15 mouse cellular contexts compared by ENCODE assay signal in genomic region chr8:57505500-57505899, GRCm38 (mm10). TPM values are rescaled to one million over a fixed set of nuclear protein-coding genes. Genes with fewer than 3 reads are reported as not detected.
DNase-seq lines count a peak whose midpoint lies in the region; ATAC-seq and TF ChIP-seq lines count a peak whose summit lies in the region.
"Not testable (repeated sequence)": the region's sequence is repeated elsewhere in the genome, so short reads cannot be mapped to it uniquely, and the experiment has no call there.
"Had no signal": no experiment of that assay in that cellular context is flagged by ENCODE, and none has a peak within 500 bp of the region (broad histone marks: within the 10 kb centered on the region; RNA-seq: fewer than 3 reads in every experiment).

No protein-coding gene starts in this region.

- peaks cover 26% of the 10 kb centered on the region for H3K36me3 ChIP-seq in ES-Bruce4 (ENCODE audit: control insufficient read depth, insufficient read depth, low read length, poor library complexity, severe bottlenecking)
- H3K36me3 ChIP-seq in heart, postnatal 0 days (replicated peaks; ENCODE audit: control insufficient read depth, insufficient read depth, low read length); liver, embryonic 12.5 days; lung, embryonic 16.5 days (ENCODE audit: control insufficient read depth, insufficient read depth, low read length): not testable (repeated sequence)

- H3K9ac ChIP-seq in ES-Bruce4 (ENCODE audit: low read depth, poor library complexity, severe bottlenecking); heart, postnatal 0 days (replicated peaks; ENCODE audit: low read depth, low read length): not testable (repeated sequence)
- peak overlapping the region; percentile 2; the same call in 1 of the 2 replicates for H3K9ac ChIP-seq in liver, embryonic 12.5 days
- peak overlapping the region; percentile 11; the same call in 1 of the 2 replicates for H3K9ac ChIP-seq in lung, embryonic 16.5 days (ENCODE audit: low read length)

- TF ChIP-seq CTCF in ES-Bruce4 (IDR thresholded peaks at IDR 0.05; ENCODE audit: low read depth, low read length); gastrocnemius, adult 2 months (IDR thresholded peaks at IDR 0.05); heart, postnatal 0 days (IDR thresholded peaks at IDR 0.05; ENCODE audit: low read depth): not testable (repeated sequence)

- not testable (repeated sequence) for ATAC-seq in heart, postnatal 0 days (ENCODE audit: insufficient read depth, low read depth); lung, embryonic 16.5 days (ENCODE audit: low read depth)
- ATAC-seq in liver, embryonic 12.5 days: peak; percentile 48; the same call in 1 of the 2 replicates

- H3K27ac ChIP-seq in ES-Bruce4 (ENCODE audit: insufficient read depth, low read length): peak overlapping the region; percentile 4; the same call in 1 of the 2 replicates
- H3K27ac ChIP-seq in gastrocnemius, adult 2 months: peak overlapping the region; percentile 32; the same call in 1 of the 2 replicates
- H3K27ac ChIP-seq in heart, postnatal 0 days (ENCODE audit: low read depth): peak overlapping the region; percentile 14
- peak overlapping the region; percentile 32; the same call in 1 of the 2 replicates for H3K27ac ChIP-seq in liver, embryonic 12.5 days
- not testable (repeated sequence) for H3K27ac ChIP-seq in lung, embryonic 16.5 days (ENCODE audit: low read length)

- H3K4me2 ChIP-seq in heart, postnatal 0 days (ENCODE audit: low read depth, low read length); lung, embryonic 16.5 days (ENCODE audit: low read depth, low read length): not testable (repeated sequence)
- H3K4me2 ChIP-seq in liver, embryonic 12.5 days: peak overlapping the region; percentile 47

- 70% methylated on average over 1 of the region's 1 CpGs for WGBS in heart, postnatal 0 days
- 56% methylated on average over 1 of the region's 1 CpGs for WGBS in liver, embryonic 12.5 days (ENCODE audit: insufficient replicate concordance)
- WGBS in lung, embryonic 16.5 days: 81% methylated on average over 1 of the region's 1 CpGs

- not testable (repeated sequence) for H3K4me3 ChIP-seq in ES-Bruce4 (ENCODE audit: low read depth, low read length); gastrocnemius, adult 2 months; heart, postnatal 0 days (ENCODE audit: low read depth, low read length); liver, embryonic 12.5 days; lung, embryonic 16.5 days (ENCODE audit: low read length)

- TF ChIP-seq EP300 in ES-Bruce4 (IDR thresholded peaks at IDR 0.05; ENCODE audit: insufficient read depth, low read depth, low read length); heart, postnatal 0 days (IDR thresholded peaks at IDR 0.05; ENCODE audit: low read depth): not testable (repeated sequence)

- DNase-seq in c-Kit-positive CD71-positive TER-119-positive erythroid progenitor cells, embryonic 14.5 days (ENCODE audit: low spot score): peak; percentile 24
- not testable (repeated sequence) for DNase-seq in gastrocnemius, adult 2 months; heart, postnatal 0 days (ENCODE audit: low spot score)
- DNase-seq in spleen, postnatal 4 days (ENCODE audit: low spot score in 2 of 2): peak; percentile 14 to 56

- peaks cover 11% of the 10 kb centered on the region for H3K9me3 ChIP-seq in ES-Bruce4 (replicated peaks; ENCODE audit: control insufficient read depth, insufficient read depth, low read length, poor library complexity, severe bottlenecking)
- H3K9me3 ChIP-seq in heart, postnatal 0 days (replicated peaks; ENCODE audit: control insufficient read depth, low read length); liver, embryonic 12.5 days (replicated peaks); lung, embryonic 16.5 days (ENCODE audit: control insufficient read depth, low read length): not testable (repeated sequence)

- intact Hi-C loops in gastrocnemius, adult 2 months (cut with DNase I): not testable (repeated sequence)

- not testable (repeated sequence) for TF ChIP-seq POLR2A in ES-Bruce4 (IDR thresholded peaks at IDR 0.05; ENCODE audit: insufficient read depth, low read length)

- not testable (repeated sequence) for H3K4me1 ChIP-seq in ES-Bruce4 (ENCODE audit: control insufficient read depth, insufficient read depth, low read length); heart, postnatal 0 days (ENCODE audit: control insufficient read depth, insufficient read depth); lung, embryonic 16.5 days (replicated peaks; ENCODE audit: control insufficient read depth, insufficient read depth, low read length)
- peaks cover 29% of the 10 kb centered on the region for H3K4me1 ChIP-seq in liver, embryonic 12.5 days

- not testable (repeated sequence) for H3K27me3 ChIP-seq in ES-Bruce4 (ENCODE audit: control insufficient read depth, insufficient read depth, low read length, poor library complexity, severe bottlenecking); heart, postnatal 0 days (ENCODE audit: control insufficient read depth, insufficient read depth, low read length); liver, embryonic 12.5 days (replicated peaks); lung, embryonic 16.5 days (ENCODE audit: control insufficient read depth, insufficient read depth, low read depth, low read length)

RNA-seq across cellular contexts. Expression of gene Hmgb2, which starts 6.2 kb away (rescaled TPM):
- polyA plus RNA-seq in ES-Bruce4 (2011; ENCODE audit: insufficient read depth, insufficient read length, low read depth, missing spikeins): 235 and 249 TPM in 2 replicates
- total RNA-seq in gastrocnemius, adult 2 months (2021): 1 to 10 TPM; 2.8 to 3.2 TPM
- 22.1 and 25.6 TPM in 2 replicates for total RNA-seq in heart, postnatal 0 days (2014; rRNA removed; ENCODE audit: low replicate concordance)
- polyA plus RNA-seq in heart, postnatal 0 days (2015; fragmentation: Nextera tagmentation; extraction: Ambion mirVana): 123 and 145 TPM in 2 replicates
- polyA plus RNA-seq in liver, embryonic 12.5 days (2016; fragmentation: Nextera tagmentation; extraction: Ambion mirVana): 380 and 430 TPM in 2 replicates
- polyA plus RNA-seq in lung, embryonic 16.5 days (2015; fragmentation: Nextera tagmentation; extraction: Ambion mirVana): 440 and 491 TPM in 2 replicates

RNA-seq across cellular contexts. Expression of gene Sap30, which starts 17.8 kb away (rescaled TPM):
- polyA plus RNA-seq in ES-Bruce4 (2011; ENCODE audit: insufficient read depth, insufficient read length, low read depth, missing spikeins): 52.5 and 63.5 TPM in 2 replicates
- 10 to 100 TPM; 10.0 to 21.1 TPM for total RNA-seq in gastrocnemius, adult 2 months (2021)
- total RNA-seq in heart, postnatal 0 days (2014; rRNA removed; ENCODE audit: low replicate concordance): 57.2 and 106 TPM in 2 replicates
- 36.7 and 37.7 TPM in 2 replicates for polyA plus RNA-seq in heart, postnatal 0 days (2015; fragmentation: Nextera tagmentation; extraction: Ambion mirVana)
- polyA plus RNA-seq in liver, embryonic 12.5 days (2016; fragmentation: Nextera tagmentation; extraction: Ambion mirVana): 26.9 and 27.8 TPM in 2 replicates
- polyA plus RNA-seq in lung, embryonic 16.5 days (2015; fragmentation: Nextera tagmentation; extraction: Ambion mirVana): 26.7 and 28.1 TPM in 2 replicates

RNA-seq across cellular contexts. Expression of gene Scrg1, which starts 49.8 kb away (rescaled TPM):
- not detected in 2 replicates for polyA plus RNA-seq in ES-Bruce4 (2011; ENCODE audit: insufficient read depth, insufficient read length, low read depth, missing spikeins)
- not detected for total RNA-seq in gastrocnemius, adult 2 months (2021)
- not detected in 2 replicates for total RNA-seq in heart, postnatal 0 days (2014; rRNA removed; ENCODE audit: low replicate concordance)
- 0.40 and 0.47 TPM in 2 replicates for polyA plus RNA-seq in heart, postnatal 0 days (2015; fragmentation: Nextera tagmentation; extraction: Ambion mirVana)
- polyA plus RNA-seq in liver, embryonic 12.5 days (2016; fragmentation: Nextera tagmentation; extraction: Ambion mirVana): 0.18 TPM in 1 of 2 replicates, not detected in the other
- 0.64 and 0.68 TPM in 2 replicates for polyA plus RNA-seq in lung, embryonic 16.5 days (2015; fragmentation: Nextera tagmentation; extraction: Ambion mirVana)
- total RNA-seq: G1E; gastrocnemius, postnatal 25 days; heart, adult 8-10 months; heart, postnatal 10 days had no signal
- polyA plus RNA-seq: activated CD4-positive, CD25-positive, alpha-beta regulatory T cell, adult 4 months; forebrain, embryonic 11.5 days; G1E; kidney, embryonic 14.5 days; Patski had no signal
